Mouse (Mus musculus) small intestine, adult 2 months (tissue): Measurements from ENCODE around the gene Trim23.

ENCODE experiments used
- CTCF ChIP-seq: fragments of 200-500 bp; IDR thresholded peaks from 2 replicates; pipeline ENCODE4 v1.5.1; 2012; ENCODE audit warnings: low read depth, mild to moderate bottlenecking, control low read depth, inconsistent platforms, low read length, moderate library complexity, mixed read lengths; ENCODE audit not compliant: insufficient replicate concordance, insufficient read length; ENCODE audit errors: extremely low read depth
- POLR2A ChIP-seq: fragments of 200-500 bp; IDR thresholded peaks from 2 replicates; pipeline ENCODE4 v1.6.1; 2012; ENCODE audit warnings: low read depth, mild to moderate bottlenecking, control low read depth, inconsistent platforms, low read length, moderate library complexity

DNA sequence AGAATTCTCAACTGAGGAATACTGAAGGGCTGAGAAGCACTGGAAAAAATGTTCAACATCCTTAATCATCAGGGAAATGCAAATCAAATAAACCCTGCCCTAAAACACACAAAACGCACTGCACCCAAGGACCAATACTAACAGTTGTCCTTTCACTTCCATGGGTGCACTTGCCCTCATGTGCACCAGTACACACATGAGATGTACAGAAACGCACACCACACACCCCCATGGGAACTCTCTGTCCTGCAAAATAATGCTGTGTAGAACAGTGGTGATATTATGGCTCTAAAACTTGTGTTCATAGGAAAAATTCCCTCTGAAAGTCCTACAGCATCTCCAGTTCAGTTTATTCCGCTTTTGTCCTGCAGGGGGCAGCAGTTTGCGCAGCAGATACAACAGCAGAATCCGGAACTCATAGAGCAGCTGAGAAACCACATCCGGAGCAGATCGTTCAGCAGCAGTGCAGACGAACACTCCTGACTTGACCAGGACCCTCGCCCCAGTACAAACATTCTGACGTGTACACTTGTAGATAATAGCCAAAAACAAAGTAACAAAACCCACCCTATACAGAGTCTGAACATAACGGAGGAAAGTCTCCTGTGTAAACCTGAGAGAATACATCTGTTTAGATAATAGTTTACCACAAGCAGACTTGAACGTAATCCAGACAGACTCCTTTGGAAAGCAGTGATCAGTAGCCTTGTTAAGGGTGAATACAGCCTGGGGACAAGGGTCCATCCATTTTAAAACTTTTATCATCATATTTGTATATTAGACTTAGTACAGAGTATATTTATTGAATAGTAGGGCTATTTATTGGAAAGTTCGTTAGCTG is 39.0 kb upstream of the Trim23 start:
- TF ChIP-seq POLR2A (no peak), CTCF (peak; percentile 85; the same call in 1 of the 2 replicates)
